Mouse (Mus musculus): ENCODE measurements around the gene Rpap1. TPM values are rescaled to one million over a fixed set of nuclear protein-coding genes. Genes with fewer than 3 reads are reported as not detected.

Rpap1 gene
- polyA plus RNA-seq, 1 experiment from 2014 or later, result 26.6 TPM

DNA sequence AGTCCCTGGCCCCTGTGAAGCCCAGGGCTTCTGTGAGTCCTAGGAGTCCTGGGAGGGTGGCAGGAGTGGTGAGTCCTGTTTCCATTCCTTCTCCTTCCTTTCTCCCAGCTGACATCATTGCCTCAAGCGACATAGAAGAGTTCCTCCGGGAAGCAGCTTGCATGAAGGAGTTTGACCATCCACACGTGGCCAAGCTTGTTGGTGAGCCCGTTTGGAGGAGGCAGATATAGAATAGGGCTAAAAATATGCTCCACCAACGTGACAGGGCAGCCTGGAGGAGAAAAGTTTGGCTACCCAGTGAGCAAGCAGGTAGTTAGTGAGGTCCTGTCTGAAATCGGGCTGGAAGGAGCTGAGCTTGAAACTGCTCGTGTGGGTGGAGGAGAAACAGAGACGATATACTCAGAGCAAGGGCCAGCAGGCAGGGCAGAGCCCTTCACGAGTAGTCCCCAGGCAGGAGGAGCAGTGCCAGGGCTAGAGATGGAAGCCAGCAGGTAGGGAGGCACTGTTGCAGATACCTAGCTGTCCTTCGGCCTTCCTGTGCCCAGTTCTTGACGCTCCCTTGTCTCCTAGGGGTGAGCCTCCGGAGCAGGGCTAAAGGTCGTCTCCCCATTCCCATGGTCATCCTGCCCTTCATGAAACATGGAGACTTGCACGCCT, 24.3 kb upstream of the Rpap1 start:
- Histone ChIP-seq H3K9ac (ENCODE audit: low read length) (no peak overlapping the region), H3K4me3 (ENCODE audit: low read depth, low read length) (no peak overlapping the region), H3K4me2 (ENCODE audit: low read depth) (no peak overlapping the region), H3K36me3 (ENCODE audit: control insufficient read depth, insufficient read depth, low read length) (no peaks in the 10 kb centered on the region; the same call in 1 of the 2 replicates), H3K27me3 (ENCODE audit: control insufficient read depth, insufficient read depth, low read length) (no peaks in the 10 kb centered on the region), H3K9me3 (ENCODE audit: control insufficient read depth, low read length) (no peaks in the 10 kb centered on the region), H3K4me1 (ENCODE audit: control insufficient read depth, insufficient read depth, low read length) (peaks cover 4% of the 10 kb centered on the region; the same call in 1 of the 2 replicates), H3K27ac (ENCODE audit: low read depth, low read length) (no peak overlapping the region)
- 85% methylated on average over 14 of the region's 14 CpGs for WGBS
- ATAC-seq (ENCODE audit: insufficient read depth, low FRiP score, low TSS enrichment) (no peak), DNase-seq (ENCODE audit: low spot score) (no peak)

DNA sequence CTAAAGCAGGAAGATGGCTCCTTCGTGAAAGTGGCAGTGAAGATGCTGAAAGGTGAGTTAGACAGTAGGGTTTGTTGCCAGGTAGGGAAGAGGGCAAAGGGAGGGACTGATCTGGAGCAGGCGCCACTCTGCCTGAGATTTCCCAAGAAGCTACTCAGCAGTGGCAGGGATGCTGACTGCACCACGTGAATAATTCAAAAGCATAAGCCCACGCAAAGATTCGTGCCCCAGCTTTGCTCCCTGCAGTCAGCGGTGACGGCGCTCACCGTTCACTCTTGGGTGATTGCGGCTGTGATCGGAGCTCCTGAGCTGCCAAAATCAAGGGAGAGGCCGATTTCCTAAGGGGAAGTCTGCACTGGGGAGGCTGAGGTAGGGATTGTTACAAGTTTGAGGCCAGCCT, 23.6 kb upstream of the Rpap1 start:
- Histone ChIP-seq H3K36me3 (ENCODE audit: control insufficient read depth, insufficient read depth, low read length) (no peaks in the 10 kb centered on the region), H3K27ac (ENCODE audit: low read depth, low read length) (no peak overlapping the region), H3K9me3 (ENCODE audit: control insufficient read depth, low read length) (no peaks in the 10 kb centered on the region), H3K9ac (ENCODE audit: low read length) (no peak overlapping the region), H3K27me3 (ENCODE audit: control insufficient read depth, insufficient read depth, low read length) (no peaks in the 10 kb centered on the region), H3K4me2 (ENCODE audit: low read depth) (no peak overlapping the region), H3K4me3 (ENCODE audit: low read depth, low read length) (no peak overlapping the region), H3K4me1 (ENCODE audit: control insufficient read depth, insufficient read depth, low read length) (peaks cover 4% of the 10 kb centered on the region; the same call in 1 of the 2 replicates)
- DNase-seq (ENCODE audit: low spot score) (no peak), ATAC-seq (ENCODE audit: insufficient read depth, low FRiP score, low TSS enrichment) (no peak)
- WGBS, result 84% methylated on average over 12 of the region's 12 CpGs

DNA sequence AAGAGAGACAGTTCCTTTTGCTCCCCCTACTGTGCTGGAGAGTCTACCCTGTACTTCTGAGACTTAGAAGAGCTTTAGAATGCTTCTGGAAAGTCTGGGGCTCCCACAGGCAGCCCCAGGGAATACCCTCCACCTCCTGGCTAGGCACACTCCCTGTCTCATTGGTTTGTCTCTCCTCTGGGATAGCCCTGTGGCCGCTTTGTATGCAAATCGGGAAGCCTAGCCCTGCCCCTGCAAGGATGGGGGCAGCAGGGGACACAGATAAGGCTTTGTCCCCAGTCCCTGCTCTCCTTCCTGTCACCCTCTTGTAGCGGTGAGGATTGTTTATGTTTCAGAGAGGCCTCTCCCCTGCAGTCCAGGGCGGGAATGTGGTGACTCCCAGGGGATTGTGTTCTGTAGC, 21.5 kb upstream of the Rpap1 start:
- Histone ChIP-seq H3K4me3 (ENCODE audit: low read depth, low read length) (no peak overlapping the region), H3K4me2 (ENCODE audit: low read depth) (no peak overlapping the region), H3K27me3 (ENCODE audit: control insufficient read depth, insufficient read depth, low read length) (no peaks in the 10 kb centered on the region), H3K27ac (ENCODE audit: low read depth, low read length) (no peak overlapping the region), H3K4me1 (ENCODE audit: control insufficient read depth, insufficient read depth, low read length) (peaks cover 13% of the 10 kb centered on the region), H3K9ac (ENCODE audit: low read length) (no peak overlapping the region), H3K9me3 (ENCODE audit: control insufficient read depth, low read length) (no peaks in the 10 kb centered on the region), H3K36me3 (ENCODE audit: control insufficient read depth, insufficient read depth, low read length) (no peaks in the 10 kb centered on the region)
- DNase-seq (ENCODE audit: low spot score) (no peak), ATAC-seq (ENCODE audit: insufficient read depth, low FRiP score, low TSS enrichment) (no peak)
- 18% methylated on average over 4 of the region's 4 CpGs for WGBS

DNA sequence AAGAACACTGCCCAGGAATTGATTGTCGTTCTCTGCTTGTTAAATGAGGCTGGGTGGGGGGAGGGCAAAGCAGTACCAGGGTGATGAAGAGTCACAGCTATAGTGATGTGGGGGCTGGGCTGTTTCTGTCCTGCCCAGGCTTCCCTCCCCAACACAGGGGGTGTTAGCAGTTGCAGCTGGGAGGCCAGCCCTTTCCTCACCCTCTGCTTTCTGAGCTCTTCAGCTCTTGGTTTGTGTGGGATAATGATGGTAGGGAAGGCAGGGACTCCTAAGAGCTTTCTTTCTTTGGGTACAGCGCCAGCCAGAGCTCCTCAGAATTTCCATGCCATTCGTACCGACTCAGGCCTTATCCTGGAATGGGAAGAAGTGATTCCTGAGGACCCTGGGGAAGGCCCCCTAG, 21.1 kb upstream of the Rpap1 start:
- WGBS, result 23% methylated on average over 4 of the region's 4 CpGs

DNA sequence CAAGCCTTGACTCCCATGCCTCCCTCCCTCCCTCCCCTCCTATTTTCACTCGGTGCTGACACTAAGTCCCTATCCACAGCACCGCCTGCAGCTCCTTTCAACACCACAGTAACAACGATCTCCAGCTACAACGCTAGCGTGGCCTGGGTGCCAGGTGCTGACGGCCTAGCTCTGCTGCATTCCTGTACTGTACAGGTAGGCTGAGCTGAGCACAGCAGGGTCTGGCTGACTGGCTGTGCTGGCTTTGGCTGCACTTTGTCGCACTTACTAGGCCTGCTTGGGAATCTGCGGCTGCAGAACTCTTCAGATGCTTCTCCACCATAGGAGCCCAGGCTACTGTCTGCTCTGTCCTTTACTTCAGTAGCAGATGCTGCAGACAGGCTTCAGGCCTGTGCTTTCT, 18.2 kb upstream of the Rpap1 start:
- no peaks in the 10 kb centered on the region for H3K27me3 ChIP-seq (ENCODE audit: control insufficient read depth, insufficient read depth, low read length)
- H3K9me3 ChIP-seq (ENCODE audit: control insufficient read depth, low read length), result no peaks in the 10 kb centered on the region
- no peak overlapping the region for H3K9ac ChIP-seq (ENCODE audit: low read length)
- ATAC-seq (ENCODE audit: insufficient read depth, low FRiP score, low TSS enrichment) (no peak), DNase-seq (ENCODE audit: low spot score) (no peak)
- H3K36me3 ChIP-seq (ENCODE audit: control insufficient read depth, insufficient read depth, low read length), result no peaks in the 10 kb centered on the region
- H3K4me3 ChIP-seq (ENCODE audit: low read depth, low read length), result no peak overlapping the region
- peaks cover 28% of the 10 kb centered on the region for H3K4me1 ChIP-seq (ENCODE audit: control insufficient read depth, insufficient read depth, low read length)
- WGBS, result 54% methylated on average over 8 of the region's 8 CpGs
- H3K27ac ChIP-seq (ENCODE audit: low read depth, low read length), result no peak overlapping the region
- no peak overlapping the region for H3K4me2 ChIP-seq (ENCODE audit: low read depth)

More for the DNA sequence above, 21.1 kb upstream of the Rpap1 start:
- H3K27me3 ChIP-seq (ENCODE audit: control insufficient read depth, insufficient read depth, low read length), result no peaks in the 10 kb centered on the region
- H3K27ac ChIP-seq (ENCODE audit: low read depth, low read length), result no peak overlapping the region
- peaks cover 17% of the 10 kb centered on the region for H3K4me1 ChIP-seq (ENCODE audit: control insufficient read depth, insufficient read depth, low read length)
- H3K9me3 ChIP-seq (ENCODE audit: control insufficient read depth, low read length), result no peaks in the 10 kb centered on the region
- H3K4me3 ChIP-seq (ENCODE audit: low read depth, low read length), result no peak overlapping the region
- no peak overlapping the region for H3K4me2 ChIP-seq (ENCODE audit: low read depth)
- no peak for ATAC-seq (ENCODE audit: insufficient read depth, low FRiP score, low TSS enrichment)
- DNase-seq (ENCODE audit: low spot score), result no peak
- H3K36me3 ChIP-seq (ENCODE audit: control insufficient read depth, insufficient read depth, low read length), result no peaks in the 10 kb centered on the region
- H3K9ac ChIP-seq (ENCODE audit: low read length), result no peak overlapping the region

DNA sequence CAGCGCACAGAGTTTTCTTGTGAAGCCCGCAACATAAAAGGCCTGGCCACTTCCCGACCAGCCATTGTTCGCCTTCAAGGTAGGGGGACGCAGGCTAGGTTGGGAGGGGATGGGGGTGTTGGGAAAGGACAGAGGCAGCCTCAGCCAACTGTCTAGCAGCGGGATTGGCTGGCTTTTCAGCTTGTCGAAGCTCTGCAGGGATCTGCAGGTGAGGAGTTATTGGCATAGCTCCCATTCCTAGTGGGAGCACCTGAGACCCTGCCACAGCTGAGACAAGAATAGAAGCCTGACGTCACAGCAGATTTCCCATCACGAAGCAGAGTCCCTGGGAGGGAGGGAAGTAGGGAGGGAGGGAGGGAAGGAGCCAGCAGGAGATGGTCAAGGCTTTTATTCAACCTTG, 17.4 kb upstream of the Rpap1 start:
- no peak for DNase-seq (ENCODE audit: low spot score)
- H3K4me2 ChIP-seq (ENCODE audit: low read depth), result no peak overlapping the region
- H3K36me3 ChIP-seq (ENCODE audit: control insufficient read depth, insufficient read depth, low read length), result no peaks in the 10 kb centered on the region
- 33% methylated on average over 9 of the region's 9 CpGs for WGBS
- no peaks in the 10 kb centered on the region for H3K27me3 ChIP-seq (ENCODE audit: control insufficient read depth, insufficient read depth, low read length)
- peaks cover 34% of the 10 kb centered on the region for H3K4me1 ChIP-seq (ENCODE audit: control insufficient read depth, insufficient read depth, low read length)
- no peak overlapping the region for H3K9ac ChIP-seq (ENCODE audit: low read length)
- no peak overlapping the region for H3K4me3 ChIP-seq (ENCODE audit: low read depth, low read length)
- no peak overlapping the region for H3K27ac ChIP-seq (ENCODE audit: low read depth, low read length)
- ATAC-seq (ENCODE audit: insufficient read depth, low FRiP score, low TSS enrichment), result no peak
- H3K9me3 ChIP-seq (ENCODE audit: control insufficient read depth, low read length), result no peaks in the 10 kb centered on the region

DNA sequence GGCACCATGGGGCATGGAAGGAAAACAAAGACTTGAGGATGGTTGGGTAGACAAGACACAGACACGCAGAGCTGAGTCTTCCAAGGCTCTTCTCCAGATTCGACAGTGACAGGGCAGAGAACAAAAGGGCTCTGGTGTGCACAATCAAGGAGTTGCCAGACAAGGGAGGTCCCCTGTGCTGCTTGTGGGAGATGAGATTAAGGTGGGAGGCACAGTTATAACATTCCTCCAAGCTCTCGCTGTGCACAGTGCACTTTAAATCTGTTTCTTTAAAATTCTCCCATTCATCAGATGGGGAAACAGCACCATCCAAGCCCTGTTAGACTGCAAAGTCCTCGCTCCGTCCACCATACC, 16.9 kb upstream of the Rpap1 start:
- Histone ChIP-seq H3K36me3 (ENCODE audit: control insufficient read depth, insufficient read depth, low read length) (no peaks in the 10 kb centered on the region), H3K9ac (ENCODE audit: low read length) (peak overlapping the region; percentile 27; the same call in 1 of the 2 replicates), H3K27ac (ENCODE audit: low read depth, low read length) (no peak overlapping the region), H3K9me3 (ENCODE audit: control insufficient read depth, low read length) (no peaks in the 10 kb centered on the region), H3K4me2 (ENCODE audit: low read depth) (no peak overlapping the region), H3K27me3 (ENCODE audit: control insufficient read depth, insufficient read depth, low read length) (no peaks in the 10 kb centered on the region), H3K4me1 (ENCODE audit: control insufficient read depth, insufficient read depth, low read length) (peaks cover 34% of the 10 kb centered on the region), H3K4me3 (ENCODE audit: low read depth, low read length) (no peak overlapping the region)
- DNase-seq (ENCODE audit: low spot score) (no peak), ATAC-seq (ENCODE audit: insufficient read depth, low FRiP score, low TSS enrichment) (no peak)
- WGBS, result 41% methylated on average over 5 of the region's 5 CpGs

DNA sequence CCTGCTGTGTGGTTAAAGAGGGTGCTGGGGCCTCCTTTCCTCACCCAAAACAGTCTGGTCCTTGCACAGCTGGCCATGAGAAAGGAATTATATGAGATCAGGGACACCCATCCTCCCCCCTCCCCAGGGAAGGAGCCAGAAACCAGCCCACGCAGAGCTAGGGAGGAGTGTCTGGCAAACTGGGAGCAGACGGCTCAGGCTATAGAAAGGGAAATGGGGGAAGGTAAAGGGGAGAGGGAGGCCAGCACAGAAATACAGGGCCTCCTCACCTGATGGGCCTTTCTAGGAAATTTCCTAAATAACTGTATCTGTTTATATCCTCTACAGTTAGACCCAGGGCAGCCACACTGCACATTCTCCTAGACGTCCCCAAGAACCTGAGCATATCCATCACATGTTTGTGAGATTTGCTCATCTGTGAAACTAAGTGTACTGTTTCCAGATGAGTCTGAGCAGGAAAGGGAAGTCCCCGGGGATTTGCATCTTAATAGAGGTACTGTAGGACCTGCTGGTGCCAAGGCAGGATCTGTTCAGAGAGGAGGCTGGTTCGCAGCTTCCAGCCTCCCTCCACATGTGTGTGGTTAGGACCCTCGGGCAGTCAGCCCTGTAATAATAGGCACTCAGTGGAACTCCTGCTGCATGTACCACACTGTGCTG, 16.4 kb upstream of the Rpap1 start:
- Histone ChIP-seq H3K27ac (ENCODE audit: low read depth, low read length) (no peak overlapping the region), H3K4me2 (ENCODE audit: low read depth) (no peak overlapping the region), H3K9me3 (ENCODE audit: control insufficient read depth, low read length) (no peaks in the 10 kb centered on the region), H3K27me3 (ENCODE audit: control insufficient read depth, insufficient read depth, low read length) (no peaks in the 10 kb centered on the region), H3K4me1 (ENCODE audit: control insufficient read depth, insufficient read depth, low read length) (peaks cover 32% of the 10 kb centered on the region), H3K36me3 (ENCODE audit: control insufficient read depth, insufficient read depth, low read length) (no peaks in the 10 kb centered on the region), H3K9ac (ENCODE audit: low read length) (peak overlapping the region; percentile 27; the same call in 1 of the 2 replicates), H3K4me3 (ENCODE audit: low read depth, low read length) (no peak overlapping the region)
- DNase-seq (ENCODE audit: low spot score), result no peak
- no peak for ATAC-seq (ENCODE audit: insufficient read depth, low FRiP score, low TSS enrichment)
- 27% methylated on average over 6 of the region's 6 CpGs for WGBS
